Mouse (Mus musculus): Measurements from ENCODE around the gene Spata25. TPM values are rescaled to one million over a fixed set of nuclear protein-coding genes. Genes with fewer than 3 reads are reported as not detected.

Spata25 gene
- polyA plus RNA-seq, 1 experiment = not detected

- DNase-seq (ENCODE audit: low spot score) = no peak
Measured at GRCm38 (mm10) chr2:164783926-164784581, 44.3 kb downstream of the Spata25 start.

GRCm38 (mm10) chr2:164781876-164782275 is 46.5 kb downstream of the Spata25 start:
- DNase-seq (ENCODE audit: low spot score) = no peak

- no peak for DNase-seq (ENCODE audit: low spot score)
Measured at GRCm38 (mm10) chr2:164779481-164780086, 48.8 kb downstream of the Spata25 start, which contains the start of gene Tnnc2. Tnnc2 (minus strand) TSS chr2:164779967.

GRCm38 (mm10) chr2:164778809-164779208 is 49.5 kb downstream of the Spata25 start:
- no peak for DNase-seq (ENCODE audit: low spot score)

- DNase-seq (ENCODE audit: low spot score) = no peak
Measured at GRCm38 (mm10) chr2:164778015-164778287, 50.4 kb downstream of the Spata25 start.

- no peak for DNase-seq (ENCODE audit: low spot score)
Measured at GRCm38 (mm10) chr2:164777246-164778014, 50.9 kb downstream of the Spata25 start.

GRCm38 (mm10) chr2:164776801-164777200 is 51.5 kb downstream of the Spata25 start:
- DNase-seq (ENCODE audit: low spot score) = no peak

Other genes starting within 250 kb of the Spata25 start
- 1.3 and 2.0 TPM in 2 replicates for gene Wfdc6a, start 243.1 kb downstream of the Spata25 start, polyA plus RNA-seq (2012; rRNA removed)
- not detected in 2 replicates for gene Eppin, start 234.9 kb downstream of the Spata25 start, polyA plus RNA-seq (2012; rRNA removed)
- not detected in 2 replicates for gene Wfdc6b, start 215.0 kb downstream of the Spata25 start, polyA plus RNA-seq (2012; rRNA removed)
- not detected in 2 replicates for gene Wfdc8, start 214.9 kb downstream of the Spata25 start, polyA plus RNA-seq (2012; rRNA removed)
- gene Wfdc16, start 189.7 kb downstream of the Spata25 start, polyA plus RNA-seq (2012; rRNA removed) = not detected in 2 replicates
- gene Wfdc10, start 172.5 kb downstream of the Spata25 start, polyA plus RNA-seq (2012; rRNA removed) = 4.9 and 7.1 TPM in 2 replicates
- not detected in 2 replicates for gene Wfdc9, start 172.0 kb downstream of the Spata25 start, polyA plus RNA-seq (2012; rRNA removed)
- gene Wfdc11, start 154.4 kb downstream of the Spata25 start, polyA plus RNA-seq (2012; rRNA removed) = not detected in 2 replicates
- gene Wfdc13, start 143.4 kb downstream of the Spata25 start, polyA plus RNA-seq (2012; rRNA removed) = 1.1 and 1.2 TPM in 2 replicates
- gene Spint4, start 130.0 kb downstream of the Spata25 start, polyA plus RNA-seq (2012; rRNA removed) = not detected in 2 replicates
- gene Spint5, start 113.2 kb downstream of the Spata25 start, polyA plus RNA-seq (2012; rRNA removed) = not detected in 2 replicates
- gene Wfdc3, start 82.6 kb downstream of the Spata25 start, polyA plus RNA-seq (2012; rRNA removed) = 0.81 and 0.96 TPM in 2 replicates
- 36.1 and 36.7 TPM in 2 replicates for gene Dnttip1, start 82.6 kb downstream of the Spata25 start, polyA plus RNA-seq (2012; rRNA removed)
- gene Ube2c, start 58.6 kb downstream of the Spata25 start, polyA plus RNA-seq (2012; rRNA removed) = 7.3 and 7.9 TPM in 2 replicates
- gene Tnnc2, start 48.6 kb downstream of the Spata25 start, polyA plus RNA-seq (2012; rRNA removed) = 21.9 and 26.7 TPM in 2 replicates
- gene Snx21, start 42.7 kb downstream of the Spata25 start, polyA plus RNA-seq (2012; rRNA removed) = 24.4 and 29.0 TPM in 2 replicates
- 37.5 and 45.7 TPM in 2 replicates for gene Acot8, start 23.7 kb downstream of the Spata25 start, polyA plus RNA-seq (2012; rRNA removed)
- 5.3 and 6.2 TPM in 2 replicates for gene Zswim3, start 23.4 kb downstream of the Spata25 start, polyA plus RNA-seq (2012; rRNA removed)
- 5.4 and 8.1 TPM in 2 replicates for gene Zswim1, start 5.9 kb downstream of the Spata25 start, polyA plus RNA-seq (2012; rRNA removed)
- gene Ctsa, start 4.3 kb upstream of the Spata25 start, polyA plus RNA-seq (2012; rRNA removed) = 200 and 235 TPM in 2 replicates
- gene Neurl2, start 4.9 kb upstream of the Spata25 start, polyA plus RNA-seq (2012; rRNA removed) = 12.5 and 15.3 TPM in 2 replicates
- 247 and 252 TPM in 2 replicates for gene Pltp, start 29.2 kb upstream of the Spata25 start, polyA plus RNA-seq (2012; rRNA removed)
- gene Pcif1, start 50.8 kb upstream of the Spata25 start, polyA plus RNA-seq (2012; rRNA removed) = 27.8 and 29.4 TPM in 2 replicates
- 15.6 and 16.3 TPM in 2 replicates for gene Zfp335, start 83.2 kb upstream of the Spata25 start, polyA plus RNA-seq (2012; rRNA removed)
- gene Mmp9, start 112.2 kb upstream of the Spata25 start, polyA plus RNA-seq (2012; rRNA removed) = 13.0 and 13.5 TPM in 2 replicates
- 1.0 and 1.2 TPM in 2 replicates for gene Slc12a5, start 132.3 kb upstream of the Spata25 start, polyA plus RNA-seq (2012; rRNA removed)
- 30.9 and 33.6 TPM in 2 replicates for gene Ncoa5, start 206.3 kb upstream of the Spata25 start, polyA plus RNA-seq (2012; rRNA removed)
- 8.6 and 9.5 TPM in 2 replicates for gene Cd40, start 227.1 kb upstream of the Spata25 start, polyA plus RNA-seq (2012; rRNA removed)